Mouse (Mus musculus): Measurements from ENCODE around the gene Chtop.

Chtop gene

GRCm38 (mm10) chr3:90508950-90509746 lies at the start of gene Chtop:
Chtop (minus strand) TSS chr3:90509498.
- DNase-seq (ENCODE audit: low spot score in 2 of 2): peak; percentile 100

- DNase-seq (ENCODE audit: low spot score in 2 of 2): no peak
Measured at GRCm38 (mm10) chr3:90555954-90556353, 46.7 kb upstream of the Chtop start.

GRCm38 (mm10) chr3:90552231-90552630 lies 42.9 kb upstream of the Chtop start:
- no peak for DNase-seq (ENCODE audit: low spot score in 2 of 2)

GRCm38 (mm10) chr3:90550421-90550790 lies 41.1 kb upstream of the Chtop start:
- DNase-seq (ENCODE audit: low spot score in 2 of 2): no peak

GRCm38 (mm10) chr3:90549676-90550420 lies 40.5 kb upstream of the Chtop start:
- no peak for DNase-seq (ENCODE audit: low spot score in 2 of 2)

GRCm38 (mm10) chr3:90540904-90541303 lies 31.6 kb upstream of the Chtop start:
- no peak for DNase-seq (ENCODE audit: low spot score in 2 of 2)

- DNase-seq (ENCODE audit: low spot score in 2 of 2): no peak
Measured at GRCm38 (mm10) chr3:90537905-90538296, 28.6 kb upstream of the Chtop start.

GRCm38 (mm10) chr3:90537141-90537904 lies 28.0 kb upstream of the Chtop start, which contains the start of gene S100a16:
S100a16 (plus strand) TSS chr3:90537254.
- DNase-seq (ENCODE audit: low spot score in 2 of 2): no peak

- DNase-seq (ENCODE audit: low spot score in 2 of 2): no peak
Measured at GRCm38 (mm10) chr3:90535446-90535845, 26.1 kb upstream of the Chtop start.

GRCm38 (mm10) chr3:90531713-90532112 lies 22.4 kb upstream of the Chtop start:
- no peak for DNase-seq (ENCODE audit: low spot score in 2 of 2)

- no peak for DNase-seq (ENCODE audit: low spot score in 2 of 2)
Measured at GRCm38 (mm10) chr3:90527291-90527873, 18.1 kb upstream of the Chtop start.

GRCm38 (mm10) chr3:90526580-90526979 lies 17.3 kb upstream of the Chtop start, which contains the start of gene S100a14:
S100a14 (plus strand) TSS chr3:90526856.
- DNase-seq (ENCODE audit: low spot score in 2 of 2): no peak

- DNase-seq (ENCODE audit: low spot score in 2 of 2): no peak
Measured at GRCm38 (mm10) chr3:90526076-90526475, 16.8 kb upstream of the Chtop start.

- no peak for DNase-seq (ENCODE audit: low spot score in 2 of 2)
Measured at GRCm38 (mm10) chr3:90525421-90525820, 16.1 kb upstream of the Chtop start.

GRCm38 (mm10) chr3:90517711-90518110 lies 8.4 kb upstream of the Chtop start:
- DNase-seq (ENCODE audit: low spot score in 2 of 2): no peak

- DNase-seq (ENCODE audit: low spot score in 2 of 2): no peak
Measured at GRCm38 (mm10) chr3:90515789-90516188, 6.5 kb upstream of the Chtop start.

- DNase-seq (ENCODE audit: low spot score in 2 of 2): no peak
Measured at GRCm38 (mm10) chr3:90515242-90515641, 5.9 kb upstream of the Chtop start.

GRCm38 (mm10) chr3:90514691-90515090 lies 5.4 kb upstream of the Chtop start:
- DNase-seq (ENCODE audit: low spot score in 2 of 2): peak; percentile 45 to 75

- peak; percentile 53 for DNase-seq (ENCODE audit: low spot score in 2 of 2)
Measured at GRCm38 (mm10) chr3:90513796-90514590, 4.7 kb upstream of the Chtop start, which contains the start of the genes S100a1 and S100a13. S100a1 (minus strand) TSS chr3:90514392. S100a13 (plus strand) TSS chr3:90514435.

- no peak for DNase-seq (ENCODE audit: low spot score in 2 of 2)
Measured at GRCm38 (mm10) chr3:90512948-90513642, 3.8 kb upstream of the Chtop start.
